Mouse (Mus musculus) limb, embryonic 15.5 days (tissue): ENCODE data around the gene Tmem147. TPM values are rescaled to one million over a fixed set of nuclear protein-coding genes. Genes with fewer than 3 reads are reported as not detected.
"Not testable (repeated sequence)": the region's sequence is repeated elsewhere in the genome, so short reads cannot be mapped to it uniquely, and the experiment has no call there.

Source experiments
- ATAC-seq: fragments of 200-750 bp; cut with Nextera tagmentation; 2 replicates; pipeline ENCODE4 v1.8.0; 2017; ENCODE audit warnings: low read depth, moderate TSS enrichment; ENCODE audit not compliant: insufficient number of reproducible peaks, low FRiP score, low TSS enrichment
- H3K27ac ChIP-seq: fragments of 300-500 bp; sonication (generic); 2 replicates; pipeline ENCODE4 v1.5.1; 2015; ENCODE audit warnings: moderate library complexity, mild to moderate bottlenecking, inconsistent platforms
- H3K27me3 ChIP-seq: fragments of 300-500 bp; sonication (generic); 2 replicates; pipeline ENCODE4 v1.6.1; 2015; ENCODE audit warnings: inconsistent platforms
- H3K36me3 ChIP-seq: fragments of 300-500 bp; sonication (generic); 2 replicates; pipeline ENCODE4 v1.6.1; 2015; ENCODE audit warnings: inconsistent platforms
- H3K4me1 ChIP-seq: fragments of 300-500 bp; sonication (generic); 2 replicates; pipeline ENCODE4 v1.6.1; 2015; ENCODE audit warnings: inconsistent platforms
- H3K4me2 ChIP-seq: fragments of 300-500 bp; sonication (generic); 2 replicates; pipeline ENCODE4 v1.6.1; 2015; ENCODE audit warnings: mild to moderate bottlenecking, inconsistent platforms
- H3K4me3 ChIP-seq: fragments of 300-500 bp; sonication (generic); 2 replicates; pipeline ENCODE4 v1.5.1; 2015; ENCODE audit warnings: mild to moderate bottlenecking, inconsistent platforms
- H3K9ac ChIP-seq: fragments of 300-500 bp; sonication (generic); 2 replicates; pipeline ENCODE4 v1.6.1; 2015; ENCODE audit warnings: inconsistent platforms
- H3K9me3 ChIP-seq: fragments of 300-500 bp; sonication (generic); 2 replicates; pipeline ENCODE4 v1.6.1; 2016; ENCODE audit warnings: inconsistent platforms
- WGBS: fragments of 180-500 bp; shearing (Covaris S2); methylation state at CpG from one replicate; pipeline ENCODE4 v1.1.7; 2015; 5-methylcytosine and 5-hydroxymethylcytosine counted together
- polyA plus RNA-seq: library from polyadenylated mRNA; unstranded; fragments of >200 nt; fragmentation: Nextera tagmentation; extraction: Ambion mirVana; gene quantifications from 2 replicates; pipeline ENCODE4 v1.2.1, GENCODE M21; 2015

The Tmem147 gene
- polyA plus RNA-seq, 1 experiment from 2014 or later: 199 TPM

GRCm38 (mm10) chr7:30751086-30751669 is 21.8 kb upstream of the Tmem147 start, which contains the start of gene Sbsn:
Gene Sbsn, plus strand, starts transcription at chr7:30751471.
- H3K9me3 ChIP-seq: peaks cover 5% of the 10 kb centered on the region; the same call in 1 of the 2 replicates
- ATAC-seq: no peak
- H3K4me3 ChIP-seq: no peak within 1 kb of the TSS
- H3K4me1 ChIP-seq: no peaks in the 10 kb centered on the region
- peak within 1 kb of the TSS; percentile 65; the same call in 1 of the 2 replicates for H3K27ac ChIP-seq
- no peak within 1 kb of the TSS for H3K9ac ChIP-seq
- H3K4me2 ChIP-seq: no peak within 1 kb of the TSS
- no peaks in the 10 kb centered on the region for H3K27me3 ChIP-seq
- H3K36me3 ChIP-seq: peaks cover 25% of the 10 kb centered on the region
- 55% methylated on average over 4 of the region's 5 CpGs for WGBS

GRCm38 (mm10) chr7:30749824-30750606 is 20.7 kb upstream of the Tmem147 start:
- H3K9ac ChIP-seq: no peak overlapping the region
- peak overlapping the region; percentile 65 for H3K27ac ChIP-seq
- H3K9me3 ChIP-seq: peaks cover 3% of the 10 kb centered on the region; the same call in 1 of the 2 replicates
- H3K4me3 ChIP-seq: no peak overlapping the region
- ATAC-seq: peak; percentile 52; the same call in 1 of the 2 replicates
- no peaks in the 10 kb centered on the region for H3K4me1 ChIP-seq
- peaks cover 14% of the 10 kb centered on the region for H3K36me3 ChIP-seq
- no peaks in the 10 kb centered on the region for H3K27me3 ChIP-seq
- H3K4me2 ChIP-seq: no peak overlapping the region
- 73% methylated on average over 13 of the region's 13 CpGs for WGBS

GRCm38 (mm10) chr7:30747525-30748204 is 18.3 kb upstream of the Tmem147 start:
- ATAC-seq: no peak
- Histone ChIP-seq H3K4me1 (peaks cover 6% of the 10 kb centered on the region; the same call in 1 of the 2 replicates), H3K36me3 (no peaks in the 10 kb centered on the region), H3K27ac (no peak overlapping the region), H3K9ac (no peak overlapping the region), H3K27me3 (no peaks in the 10 kb centered on the region), H3K9me3 (no peaks in the 10 kb centered on the region), H3K4me2 (no peak overlapping the region), H3K4me3 (no peak overlapping the region)
- 83% methylated on average over 7 of the region's 7 CpGs for WGBS

GRCm38 (mm10) chr7:30744022-30744598 is 14.8 kb upstream of the Tmem147 start:
- WGBS: 28% methylated on average over 4 of the region's 4 CpGs
- H3K4me3 ChIP-seq: no peak overlapping the region
- no peak overlapping the region for H3K9ac ChIP-seq
- no peak overlapping the region for H3K4me2 ChIP-seq
- no peaks in the 10 kb centered on the region for H3K27me3 ChIP-seq
- H3K27ac ChIP-seq: no peak overlapping the region
- H3K4me1 ChIP-seq: peaks cover 6% of the 10 kb centered on the region; the same call in 1 of the 2 replicates
- H3K36me3 ChIP-seq: 0 out of 2 replicates have a peak, but pooled peaks cover 3% of the 10 kb centered on the region
- no peak for ATAC-seq
- no peaks in the 10 kb centered on the region for H3K9me3 ChIP-seq

GRCm38 (mm10) chr7:30743617-30744016 is 14.3 kb upstream of the Tmem147 start, which contains the start of gene Gapdhs:
Gene Gapdhs, minus strand, starts transcription at chr7:30743681.
- H3K9ac ChIP-seq, H3K9me3 ChIP-seq, H3K27ac ChIP-seq, H3K4me3 ChIP-seq, ATAC-seq, H3K36me3 ChIP-seq, H3K4me1 ChIP-seq, H3K4me2 ChIP-seq, H3K27me3 ChIP-seq: not testable (repeated sequence)
- 73% methylated on average over 1 of the region's 4 CpGs for WGBS

GRCm38 (mm10) chr7:30742570-30742969 is 13.2 kb upstream of the Tmem147 start:
- not testable (repeated sequence) for ATAC-seq, H3K9ac ChIP-seq, H3K36me3 ChIP-seq, H3K27ac ChIP-seq, H3K4me3 ChIP-seq, H3K27me3 ChIP-seq, H3K9me3 ChIP-seq, H3K4me1 ChIP-seq, H3K4me2 ChIP-seq
- WGBS: 89% methylated on average over 2 of the region's 2 CpGs

- Histone ChIP-seq H3K27ac (no peak overlapping the region), H3K9me3 (no peaks in the 10 kb centered on the region), H3K4me1 (no peaks in the 10 kb centered on the region; the same call in 1 of the 2 replicates), H3K4me3 (no peak overlapping the region), H3K9ac (no peak overlapping the region), H3K27me3 (no peaks in the 10 kb centered on the region), H3K4me2 (no peak overlapping the region), H3K36me3 (peaks cover 61% of the 10 kb centered on the region)
- WGBS: 80% methylated on average over 3 of the region's 3 CpGs
- no peak for ATAC-seq
Measured at GRCm38 (mm10) chr7:30736211-30736610, 6.9 kb upstream of the Tmem147 start.

- not testable (repeated sequence) for H3K9me3 ChIP-seq, H3K27me3 ChIP-seq, ATAC-seq
- H3K4me2 ChIP-seq: peak overlapping the region; percentile 71
- H3K4me1 ChIP-seq: peaks cover 19% of the 10 kb centered on the region
- peak overlapping the region; percentile 50; the same call in 1 of the 2 replicates for H3K9ac ChIP-seq
- H3K4me3 ChIP-seq: peak overlapping the region; percentile 69
- peaks cover 49% of the 10 kb centered on the region for H3K36me3 ChIP-seq
- H3K27ac ChIP-seq: peak overlapping the region; percentile 89
- 30% methylated on average over 11 of the region's 22 CpGs for WGBS
Measured at GRCm38 (mm10) chr7:30730064-30730722, 853 bp upstream of the Tmem147 start.

- no peaks in the 10 kb centered on the region for H3K27me3 ChIP-seq
- ATAC-seq: no peak
- H3K27ac ChIP-seq: peak overlapping the region; percentile 89; the same call in 1 of the 2 replicates
- peak overlapping the region; percentile 71 for H3K4me2 ChIP-seq
- H3K4me1 ChIP-seq: peaks cover 19% of the 10 kb centered on the region
- WGBS: 7% methylated on average over 26 of the region's 26 CpGs
- peak overlapping the region; percentile 82 for H3K9ac ChIP-seq
- peaks cover 38% of the 10 kb centered on the region for H3K36me3 ChIP-seq
- H3K4me3 ChIP-seq: peak overlapping the region; percentile 69
- no peaks in the 10 kb centered on the region for H3K9me3 ChIP-seq
Measured at GRCm38 (mm10) chr7:30728739-30729395, 473 bp downstream of the Tmem147 start.

- Histone ChIP-seq H3K36me3 (peaks cover 32% of the 10 kb centered on the region), H3K27me3 (no peaks in the 10 kb centered on the region), H3K9ac (peak overlapping the region; percentile 82), H3K4me1 (peaks cover 19% of the 10 kb centered on the region), H3K4me2 (peak overlapping the region; percentile 71), H3K27ac (no peak overlapping the region), H3K4me3 (peak overlapping the region; percentile 69), H3K9me3 (no peaks in the 10 kb centered on the region)
- WGBS: 70% methylated on average over 6 of the region's 6 CpGs
- ATAC-seq: no peak
Measured at GRCm38 (mm10) chr7:30728214-30728613, 1.1 kb downstream of the Tmem147 start.
